Mouse (Mus musculus): ENCODE results near the gene Prcp.
"Not testable (repeated sequence)": the region's sequence is repeated elsewhere in the genome, so short reads cannot be mapped to it uniquely, and the experiment has no call there.

Gene Prcp

GRCm38 (mm10) chr7:92978720-92979119 is 104.5 kb downstream of the Prcp start:
- DNase-seq (ENCODE audit: low read depth) = not testable (repeated sequence)

- no peak for DNase-seq (ENCODE audit: low read depth)
Measured at GRCm38 (mm10) chr7:92980741-92981140, 106.5 kb downstream of the Prcp start.

GRCm38 (mm10) chr7:92981864-92982263 is 107.6 kb downstream of the Prcp start:
- no peak for DNase-seq (ENCODE audit: low read depth)

Measured in naive thymus-derived CD4-positive, alpha-beta T cell, adult 2 months (primary cell).